Mouse (Mus musculus) kidney, embryonic 14.5 days (tissue): ENCODE measurements around the gene Zswim4. TPM values are rescaled to one million over a fixed set of nuclear protein-coding genes. Genes with fewer than 3 reads are reported as not detected.

Experiments used
- ATAC-seq: fragments of 200-750 bp; cut with Nextera tagmentation; 2 replicates; pipeline ENCODE4 v1.8.0; 2017; ENCODE audit warnings: moderate number of reproducible peaks, mild to moderate bottlenecking, moderate TSS enrichment, moderate library complexity; ENCODE audit not compliant: low FRiP score, low TSS enrichment
- H3K27ac ChIP-seq: fragments of 300-500 bp; sonication (generic); 2 replicates; pipeline ENCODE4 v1.5.1; 2014; ENCODE audit warnings: low read depth, mild to moderate bottlenecking, low read length, moderate library complexity, mixed read lengths
- H3K27me3 ChIP-seq: fragments of 300-500 bp; sonication (generic); 2 replicates; pipeline ENCODE4 v1.6.1; 2014; ENCODE audit warnings: mild to moderate bottlenecking, low read length; ENCODE audit not compliant: control insufficient read depth, insufficient read depth
- H3K36me3 ChIP-seq: fragments of 300-500 bp; sonication (generic); 2 replicates; pipeline ENCODE4 v1.6.1; 2014; ENCODE audit warnings: low read length, mixed read lengths; ENCODE audit not compliant: control insufficient read depth, insufficient read depth
- H3K4me1 ChIP-seq: fragments of 300-500 bp; sonication (generic); 2 replicates; pipeline ENCODE4 v1.6.1; 2014; ENCODE audit warnings: low read length, mixed read lengths; ENCODE audit not compliant: control insufficient read depth, insufficient read depth
- H3K4me2 ChIP-seq: fragments of 300-500 bp; sonication (generic); replicated peaks from 2 replicates; pipeline ENCODE4 v1.6.1; 2014; ENCODE audit warnings: low read depth, mild to moderate bottlenecking, low read length
- H3K4me3 ChIP-seq: fragments of 300-500 bp; sonication (generic); 2 replicates; pipeline ENCODE4 v1.5.1; 2014; ENCODE audit warnings: mild to moderate bottlenecking, low read length
- H3K9ac ChIP-seq: fragments of 300-500 bp; sonication (generic); 2 replicates; pipeline ENCODE4 v1.6.1; 2014; ENCODE audit warnings: low read depth, mild to moderate bottlenecking, low read length, moderate library complexity
- H3K9me3 ChIP-seq: fragments of 300-500 bp; sonication (generic); 2 replicates; pipeline ENCODE4 v1.6.1; 2016; ENCODE audit warnings: low read length; ENCODE audit not compliant: control insufficient read depth
- WGBS: fragments of 180-500 bp; shearing (Covaris S2); extraction: QIAGEN DNeasy Blood & Tissue Kit; methylation state at CpG from one replicate; pipeline ENCODE4 v1.1.7; 2014; 5-methylcytosine and 5-hydroxymethylcytosine counted together
- polyA plus RNA-seq: library from polyadenylated mRNA; unstranded; fragments of >200 nt; fragmentation: Nextera tagmentation; extraction: Ambion mirVana; gene quantifications from 2 replicates; pipeline ENCODE4 v1.2.1, GENCODE M21; 2014

The Zswim4 gene
- polyA plus RNA-seq, 1 experiment from 2014 or later: 15.7 TPM

- no peaks in the 10 kb centered on the region for H3K36me3 ChIP-seq
- no peaks in the 10 kb centered on the region for H3K27me3 ChIP-seq
- H3K27ac ChIP-seq: peak overlapping the region; percentile 97
- H3K4me2 ChIP-seq: peak overlapping the region; percentile 58
- peak; percentile 82 for ATAC-seq
- H3K4me1 ChIP-seq: peaks cover 46% of the 10 kb centered on the region
- H3K9ac ChIP-seq: peak overlapping the region; percentile 60
- no peaks in the 10 kb centered on the region for H3K9me3 ChIP-seq
- 2% methylated on average over 30 of the region's 30 CpGs for WGBS
- H3K4me3 ChIP-seq: peak overlapping the region; percentile 41
These were observed 38.7 kb downstream of the Zswim4 start for GRCm38 (mm10) chr8:84197922-84198774.

GRCm38 (mm10) chr8:84197141-84197921 lies 39.5 kb downstream of the Zswim4 start:
- Histone ChIP-seq H3K4me3 (peak overlapping the region; percentile 41), H3K27me3 (no peaks in the 10 kb centered on the region), H3K9ac (peak overlapping the region; percentile 60), H3K9me3 (no peaks in the 10 kb centered on the region), H3K4me2 (peak overlapping the region; percentile 58), H3K36me3 (no peaks in the 10 kb centered on the region), H3K4me1 (peaks cover 43% of the 10 kb centered on the region), H3K27ac (peak overlapping the region; percentile 97)
- 3% methylated on average over 43 of the region's 43 CpGs for WGBS
- peak; percentile 44 for ATAC-seq

- no peak overlapping the region for H3K4me2 ChIP-seq
- no peak overlapping the region for H3K4me3 ChIP-seq
- H3K4me1 ChIP-seq: peaks cover 25% of the 10 kb centered on the region
- no peaks in the 10 kb centered on the region for H3K9me3 ChIP-seq
- H3K36me3 ChIP-seq: no peaks in the 10 kb centered on the region
- H3K27me3 ChIP-seq: no peaks in the 10 kb centered on the region
- no peak overlapping the region for H3K27ac ChIP-seq
- no peak for ATAC-seq
- no peak overlapping the region for H3K9ac ChIP-seq
- WGBS: 68% methylated on average over 3 of the region's 3 CpGs
These were observed 42.6 kb downstream of the Zswim4 start for GRCm38 (mm10) chr8:84194224-84194743.

GRCm38 (mm10) chr8:84193566-84193965 lies 43.3 kb downstream of the Zswim4 start:
- 84% methylated on average over 5 of the region's 5 CpGs for WGBS
- Histone ChIP-seq H3K36me3 (no peaks in the 10 kb centered on the region), H3K27me3 (no peaks in the 10 kb centered on the region; the same call in 1 of the 2 replicates), H3K4me2 (no peak overlapping the region), H3K4me1 (peaks cover 18% of the 10 kb centered on the region), H3K4me3 (no peak overlapping the region), H3K9me3 (no peaks in the 10 kb centered on the region), H3K27ac (no peak overlapping the region), H3K9ac (no peak overlapping the region)
- ATAC-seq: no peak

GRCm38 (mm10) chr8:84193161-84193560 lies 43.7 kb downstream of the Zswim4 start:
- Histone ChIP-seq H3K27ac (no peak overlapping the region), H3K27me3 (no peaks in the 10 kb centered on the region; the same call in 1 of the 2 replicates), H3K4me1 (peaks cover 14% of the 10 kb centered on the region), H3K9me3 (no peaks in the 10 kb centered on the region), H3K4me3 (no peak overlapping the region), H3K36me3 (no peaks in the 10 kb centered on the region), H3K4me2 (no peak overlapping the region), H3K9ac (no peak overlapping the region)
- no peak for ATAC-seq
- WGBS: 82% methylated on average over 4 of the region's 4 CpGs

GRCm38 (mm10) chr8:84192555-84192954 lies 44.3 kb downstream of the Zswim4 start:
- Histone ChIP-seq H3K9ac (peak overlapping the region; percentile 8; the same call in 1 of the 2 replicates), H3K4me2 (peak overlapping the region; percentile 38), H3K9me3 (no peaks in the 10 kb centered on the region), H3K4me3 (peak overlapping the region; percentile 9; the same call in 1 of the 2 replicates), H3K27ac (peak overlapping the region; percentile 49), H3K27me3 (no peaks in the 10 kb centered on the region; the same call in 1 of the 2 replicates), H3K4me1 (peaks cover 8% of the 10 kb centered on the region), H3K36me3 (no peaks in the 10 kb centered on the region)
- whole genome bisulfite sequencing: 4% methylated on average over 32 of the region's 33 CpGs
- ATAC-seq: peak; percentile 50

GRCm38 (mm10) chr8:84192023-84192422 lies 44.8 kb downstream of the Zswim4 start:
- peak; percentile 67 for ATAC-seq

GRCm38 (mm10) chr8:84190191-84190867 lies 46.5 kb downstream of the Zswim4 start:
- no peak overlapping the region for H3K27ac ChIP-seq
- H3K4me1 ChIP-seq: peaks cover 8% of the 10 kb centered on the region; the same call in 1 of the 2 replicates
- no peak overlapping the region for H3K4me3 ChIP-seq
- ATAC-seq: no peak
- H3K36me3 ChIP-seq: no peaks in the 10 kb centered on the region
- no peak overlapping the region for H3K4me2 ChIP-seq
- no peaks in the 10 kb centered on the region for H3K9me3 ChIP-seq
- H3K27me3 ChIP-seq: no peaks in the 10 kb centered on the region; the same call in 1 of the 2 replicates
- 89% methylated on average over 7 of the region's 7 CpGs for WGBS
- H3K9ac ChIP-seq: no peak overlapping the region

More at GRCm38 (mm10) chr8:84192023-84192422, 44.8 kb downstream of the Zswim4 start:
- H3K4me3 ChIP-seq: peak overlapping the region; percentile 9; the same call in 1 of the 2 replicates
- H3K9ac ChIP-seq: 0 out of 2 replicates have a peak overlapping the region, but pooled peaks have one; percentile 8
- H3K4me2 ChIP-seq: peak overlapping the region; percentile 38
- peaks cover 8% of the 10 kb centered on the region; the same call in 1 of the 2 replicates for H3K4me1 ChIP-seq
- peak overlapping the region; percentile 49 for H3K27ac ChIP-seq
- no peaks in the 10 kb centered on the region; the same call in 1 of the 2 replicates for H3K27me3 ChIP-seq
- H3K36me3 ChIP-seq: no peaks in the 10 kb centered on the region
- H3K9me3 ChIP-seq: no peaks in the 10 kb centered on the region
- WGBS: 27% methylated on average over 13 of the region's 13 CpGs
